Mouse (Mus musculus) testis, adult 2 months (tissue): ENCODE measurements around the gene Zfp697.

Source experiments
- CTCF ChIP-seq: fragments of 200-500 bp; IDR thresholded peaks from 2 replicates; pipeline ENCODE4 v1.5.1; 2012; ENCODE audit warnings: low read depth, mild to moderate bottlenecking, inconsistent platforms, low read length, moderate library complexity; ENCODE audit not compliant: control insufficient read depth, insufficient read depth, insufficient replicate concordance
- POLR2A ChIP-seq: fragments of 200-500 bp; IDR thresholded peaks from 2 replicates; pipeline ENCODE4 v1.6.1; 2012; ENCODE audit warnings: low read depth, mild to moderate bottlenecking, inconsistent platforms, low read length, moderate library complexity; ENCODE audit not compliant: control insufficient read depth

GRCm38 (mm10) chr3:98381677-98382245 lies 500 bp upstream of the Zfp697 start:
- no peak for TF ChIP-seq POLR2A
- TF ChIP-seq CTCF, result no peak
